Mouse (Mus musculus) left cerebral cortex, adult 11 months (tissue): ENCODE measurements at regions not wholly inside any gene's neighbourhood (a gene's known extent, or its start where the extent isn't known, plus 50 kb on each side); places are given as distances from the start of the nearest gene placed in this dataset.

ENCODE experiments used
- DNase-seq: peaks from one replicate; pipeline ENCODE4 v3.0.0; 2022; ENCODE audit warnings: low spot score

DNA sequence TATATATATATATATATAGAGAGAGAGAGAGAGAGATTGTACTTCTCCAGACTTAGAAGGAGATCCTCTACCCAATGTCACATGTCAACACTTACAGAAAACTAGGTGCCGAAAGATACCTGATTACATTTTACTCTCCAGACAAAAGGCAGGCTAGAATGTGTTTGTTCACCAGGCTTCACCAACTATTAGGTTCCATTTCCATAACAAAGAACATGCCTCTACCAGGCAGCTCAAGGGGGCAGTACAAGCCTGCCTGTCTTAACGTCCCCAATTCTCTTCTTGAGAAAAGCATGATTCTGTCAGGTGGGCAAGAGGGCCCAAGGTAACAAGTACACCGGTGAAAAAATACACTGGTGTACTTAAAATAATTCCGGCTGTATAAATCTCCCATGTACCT lies 72.8 kb upstream of the Med14 start:
- DNase-seq = no peak

DNA sequence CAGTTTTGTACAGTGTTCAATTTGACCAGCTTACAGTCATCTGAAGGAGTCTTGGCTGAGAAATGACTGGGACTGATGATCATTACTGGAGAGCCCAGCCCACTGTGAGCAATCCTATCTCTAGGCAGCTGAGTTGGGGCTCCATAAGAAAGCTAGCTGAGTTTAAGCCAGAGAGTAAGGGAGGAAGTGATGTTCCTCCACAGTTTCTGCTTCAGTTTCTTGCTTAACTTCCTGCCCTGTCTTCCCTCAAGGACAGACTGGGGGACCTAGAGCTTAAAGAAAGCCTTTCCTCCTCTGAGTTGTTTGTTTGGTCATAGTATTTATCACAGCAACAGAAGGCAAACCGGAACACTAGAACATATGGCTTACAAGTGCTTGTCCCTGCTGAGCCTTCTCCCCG lies 70.8 kb upstream of the Med14 start:
- no peak for DNase-seq

DNA sequence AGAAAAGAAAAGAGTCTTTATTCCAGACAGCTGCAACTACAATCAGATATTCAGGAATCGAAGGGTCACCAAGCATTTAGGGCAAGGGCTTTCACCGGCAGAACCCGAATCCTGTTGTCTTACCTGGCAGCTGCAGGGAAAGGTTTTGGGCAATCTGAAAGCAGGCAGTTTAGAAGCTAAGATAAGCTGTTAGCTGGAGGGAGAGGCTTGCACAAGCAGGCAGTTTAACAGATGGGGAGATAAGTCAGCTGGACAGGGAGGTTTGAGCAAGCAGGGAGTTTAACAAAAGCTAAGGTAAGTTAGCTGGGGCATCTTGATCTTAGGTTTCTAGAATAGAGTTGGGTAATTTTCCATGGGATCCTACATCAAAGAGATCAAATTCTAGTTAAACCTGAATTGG lies 67.3 kb upstream of the Med14 start:
- DNase-seq = no peak

- DNase-seq = no peak
Measured at GRCm38 (mm10) chrX:12827299-12827872, 65.5 kb upstream of the Med14 start.

GRCm38 (mm10) chrX:12826646-12827045 lies 64.8 kb upstream of the Med14 start:
- no peak for DNase-seq

GRCm38 (mm10) chrX:12825262-12825661 lies 63.4 kb upstream of the Med14 start:
- no peak for DNase-seq

DNA sequence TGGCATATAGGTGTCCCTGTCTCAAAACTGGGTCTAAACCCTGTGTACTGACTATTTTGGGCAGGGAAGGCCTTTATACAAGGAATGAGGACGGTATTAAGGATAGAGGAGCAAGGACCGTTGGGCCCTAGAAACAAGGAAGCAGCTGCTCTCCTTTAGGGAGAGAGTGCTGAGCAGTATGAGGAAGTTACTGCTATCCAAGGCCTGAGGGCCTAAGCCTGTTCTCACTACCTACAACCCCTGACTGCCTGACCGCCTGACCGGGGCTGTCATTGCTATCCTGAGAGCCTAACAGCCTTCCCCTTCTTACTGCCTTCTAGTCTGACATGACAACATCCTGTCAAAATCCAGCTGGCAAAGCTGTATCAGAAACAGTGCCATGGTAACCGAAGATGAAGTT lies 62.6 kb upstream of the Med14 start:
- DNase-seq = no peak

DNA sequence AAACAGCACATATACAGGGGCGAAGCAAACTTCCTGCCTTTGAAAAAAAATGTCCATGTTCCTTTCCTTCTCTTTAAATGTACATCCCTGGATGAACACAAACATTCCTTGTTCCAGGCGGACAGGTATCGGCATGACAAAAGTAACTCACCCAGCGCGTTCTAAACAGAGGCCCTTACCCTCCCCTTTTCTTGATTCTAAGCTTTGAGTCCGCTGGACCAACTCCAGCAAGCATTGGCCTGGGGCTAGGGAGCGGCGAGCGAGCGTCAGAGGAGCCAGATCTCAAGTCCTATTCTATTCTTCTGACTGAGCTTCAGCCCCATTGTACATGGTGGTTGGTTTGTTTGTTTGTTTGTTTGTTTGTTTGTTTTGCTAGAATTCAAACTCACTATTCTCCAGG lies 60.9 kb upstream of the Med14 start:
- DNase-seq = no peak

GRCm38 (mm10) chrX:12813083-12813660 lies 51.3 kb upstream of the Med14 start:
- DNase-seq = no peak
